Mouse (Mus musculus): ENCODE data around the gene Lmna.
A peak's percentile ranks its signal among the peaks of the same experiment; 100 is the strongest.

- TF ChIP-seq TAL1 (IDR thresholded peaks at IDR 0.05; ENCODE audit: low read length) (no peak), CTCF (IDR thresholded peaks at IDR 0.05 in 2 of 3, conservative IDR thresholded peaks at IDR 0.05 in 1 of 3; ENCODE audit: control insufficient read depth in 1 of 3, insufficient read depth in 1 of 3, low read depth in 2 of 3, low read length in 3 of 3, poor library complexity in 1 of 3, severe bottlenecking in 1 of 3) (0 out of 6 replicates have a peak, but pooled peaks of 1 of the 3 experiments have one; percentile 2), JUND (IDR thresholded peaks at IDR 0.05; ENCODE audit: low read depth, low read length) (no peak), ZC3H11A (IDR thresholded peaks at IDR 0.05; ENCODE audit: low read depth, low read length) (no peak), KAT2A (conservative IDR thresholded peaks at IDR 0.05; ENCODE audit: low read depth, low read length) (no peak), GABPA (IDR thresholded peaks at IDR 0.05; ENCODE audit: low read depth, low read length) (no peak), RAD21 (IDR thresholded peaks at IDR 0.05; ENCODE audit: low read depth, low read length) (no peak)
Observed at GRCm38 (mm10) chr3:88523027-88523426, 13.3 kb upstream of the Lmna start.

All from MEL (cell line).